Mouse (Mus musculus) T-helper 1 cell (primary cell): ENCODE measurements at regions not wholly inside any gene's neighbourhood (a gene's known extent, or its start where the extent isn't known, plus 50 kb on each side); places are given as distances from the start of the nearest gene placed in this dataset.

Source experiments
- in situ Hi-C: fragments of 300-600 bp; cut with MboI, MseI; formaldehyde crosslinking; loops from one replicate; pipeline ENCODE4 v1.15.1; 2025; ENCODE audit warnings: high pct_unique_total_duplicates

DNA sequence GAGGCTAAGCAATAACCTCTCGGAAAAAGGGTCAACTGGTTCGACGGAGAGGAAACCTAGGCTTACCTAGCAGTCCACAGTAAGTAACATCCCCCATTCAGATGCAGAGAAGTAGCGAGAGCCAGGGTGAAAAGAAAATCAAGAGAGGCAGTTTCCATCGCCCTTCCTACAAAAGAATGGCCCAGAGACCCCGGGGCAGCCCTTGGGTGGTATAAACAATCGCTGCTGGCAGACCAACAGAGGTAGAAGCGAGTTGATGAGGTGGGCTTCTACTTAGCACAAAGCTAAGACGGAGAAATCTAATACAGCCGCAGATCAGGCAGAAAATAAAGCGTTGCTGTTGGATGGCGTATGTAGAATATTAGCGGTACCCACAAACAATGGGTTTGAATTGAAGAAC is 57.8 kb upstream of the Arl15 start:
- in situ Hi-C loops: no loop called here

DNA sequence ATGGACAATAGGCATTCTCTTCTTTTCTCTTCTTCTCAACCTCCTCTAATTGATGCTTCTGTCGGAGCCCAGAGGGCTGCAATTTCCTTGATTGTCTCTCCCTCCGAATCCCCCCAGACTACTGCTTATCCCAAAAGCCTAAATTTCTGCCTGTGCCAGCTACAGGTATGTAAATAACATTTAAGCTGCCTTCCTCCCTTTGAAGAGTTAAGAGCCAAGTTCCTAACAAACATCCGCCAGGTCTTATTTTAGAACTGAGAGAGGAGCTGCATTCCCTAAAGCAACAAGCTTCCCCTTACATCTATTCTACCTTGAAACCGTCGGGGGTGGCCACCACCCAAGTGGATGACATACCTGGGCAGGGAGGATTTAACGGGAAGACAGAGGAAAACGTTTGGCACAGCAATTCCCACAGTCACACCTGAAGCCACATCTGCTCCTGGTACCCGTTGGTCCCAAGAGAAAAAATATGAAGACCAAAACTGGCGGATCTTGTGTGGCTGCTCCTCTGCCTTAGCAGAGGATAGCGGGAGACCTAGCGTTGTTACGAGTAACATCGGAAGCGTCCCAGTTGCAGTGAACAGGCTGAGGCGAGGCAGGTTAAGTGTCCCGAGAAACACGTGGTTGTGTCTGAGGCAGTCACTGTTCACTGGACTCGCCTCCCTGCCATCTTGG is 58.6 kb upstream of the Arl15 start:
- in situ Hi-C loops: no loop called here

DNA sequence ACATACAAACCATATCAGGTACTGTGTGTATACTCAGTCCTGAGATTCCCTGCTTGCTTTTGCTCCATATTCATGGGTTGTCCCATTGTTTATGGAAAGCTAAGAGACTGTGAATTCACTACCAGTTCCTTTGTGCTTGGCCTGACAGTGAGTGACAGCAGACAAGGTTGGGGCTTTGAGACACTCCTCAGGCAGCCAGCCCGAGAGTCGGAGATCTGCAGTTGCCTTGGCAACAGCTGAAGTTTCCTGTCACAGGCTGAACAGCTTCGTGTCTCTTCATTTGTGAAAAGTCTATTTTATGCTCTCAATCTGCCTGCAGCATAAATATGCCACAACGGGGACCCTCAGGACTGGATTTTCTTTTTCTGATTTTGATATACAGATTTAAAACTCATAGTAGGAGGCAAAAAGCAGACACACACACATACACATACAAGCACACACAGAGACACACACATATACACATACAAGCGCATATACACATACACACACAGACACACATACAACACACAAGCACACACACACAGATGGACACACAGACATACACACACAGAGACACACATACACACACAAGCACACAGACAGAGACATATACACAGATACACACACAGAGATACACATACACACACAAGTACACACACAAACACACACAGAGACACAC is 60.0 kb upstream of the Arl15 start:
- in situ Hi-C loops: no loop called here

DNA sequence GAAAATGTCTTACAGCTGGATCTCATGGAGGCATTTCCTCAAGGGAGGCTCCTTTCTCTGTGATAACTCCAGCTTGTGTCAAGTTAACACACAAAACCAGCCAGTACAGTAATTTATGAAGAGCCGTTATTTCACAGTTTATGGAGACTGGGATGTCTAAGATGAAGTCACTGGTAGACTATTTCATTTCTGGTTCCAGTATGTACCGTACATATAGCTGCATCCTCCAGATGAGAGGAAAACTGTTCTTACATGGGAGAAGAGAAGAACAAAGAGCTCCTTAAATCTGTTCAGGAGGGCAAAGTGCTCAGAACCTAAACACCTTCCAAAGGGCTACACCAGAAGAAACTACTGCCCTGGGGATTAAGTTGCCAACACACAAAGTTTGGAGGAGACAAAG is 60.6 kb upstream of the Arl15 start:
- in situ Hi-C loops: no loop called here

DNA sequence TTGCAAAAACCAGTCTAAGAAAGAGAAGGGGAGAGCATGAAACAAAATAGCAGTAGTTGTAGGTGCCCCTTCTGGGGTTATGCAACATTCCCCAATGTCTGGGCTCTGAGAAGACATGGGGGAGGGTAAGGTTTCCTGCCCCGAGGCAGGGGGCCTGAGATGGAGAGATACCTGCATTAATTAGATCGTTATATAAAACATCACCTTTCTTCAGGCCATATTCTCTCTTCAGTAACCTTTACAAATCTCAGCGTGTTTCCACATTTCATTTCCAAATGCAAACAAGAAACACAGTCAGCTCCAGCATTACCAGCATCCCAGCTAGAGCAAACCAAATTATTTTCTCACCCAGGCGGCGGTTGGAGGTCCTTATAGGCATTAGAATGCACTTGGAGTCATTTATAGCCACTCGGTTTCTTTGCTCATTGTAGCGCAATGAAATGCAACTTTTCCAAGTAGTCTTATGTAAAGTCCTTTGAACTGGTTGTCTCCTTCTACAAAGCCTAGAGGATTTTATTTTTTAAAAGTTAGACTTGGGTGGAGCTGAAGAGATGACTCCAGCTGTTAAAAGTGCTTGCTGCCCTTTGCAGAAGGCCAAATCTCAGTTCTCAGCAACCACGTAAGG is 63.4 kb upstream of the Arl15 start:
- in situ Hi-C loops: no loop called here

- in situ Hi-C loops: no loop called here
These were observed 64.1 kb upstream of the Arl15 start for GRCm38 (mm10) chr13:113730062-113730775.

- in situ Hi-C loops: no loop called here
These were observed 64.7 kb upstream of the Arl15 start for GRCm38 (mm10) chr13:113729574-113729973.

DNA sequence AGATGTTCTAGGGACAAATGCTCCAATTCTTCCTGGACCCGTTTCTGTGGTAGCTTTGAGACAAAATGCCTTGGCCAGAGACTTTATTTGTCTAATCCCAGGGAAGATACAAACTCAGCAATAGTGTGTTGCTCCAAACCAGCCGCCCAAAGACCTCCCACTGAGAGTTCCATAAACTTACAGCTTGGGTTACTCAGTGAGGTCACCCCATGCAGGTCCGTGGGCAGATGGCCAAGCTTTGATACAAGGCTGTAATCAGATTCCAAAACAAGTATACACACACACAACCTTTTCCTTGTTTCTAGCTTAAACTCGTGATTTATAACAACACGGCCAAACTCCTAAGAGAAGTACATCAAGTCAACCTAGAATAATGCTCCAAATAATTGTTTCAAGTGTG is 64.6 kb upstream of the Hspb3 start:
- in situ Hi-C loops: no loop called here

DNA sequence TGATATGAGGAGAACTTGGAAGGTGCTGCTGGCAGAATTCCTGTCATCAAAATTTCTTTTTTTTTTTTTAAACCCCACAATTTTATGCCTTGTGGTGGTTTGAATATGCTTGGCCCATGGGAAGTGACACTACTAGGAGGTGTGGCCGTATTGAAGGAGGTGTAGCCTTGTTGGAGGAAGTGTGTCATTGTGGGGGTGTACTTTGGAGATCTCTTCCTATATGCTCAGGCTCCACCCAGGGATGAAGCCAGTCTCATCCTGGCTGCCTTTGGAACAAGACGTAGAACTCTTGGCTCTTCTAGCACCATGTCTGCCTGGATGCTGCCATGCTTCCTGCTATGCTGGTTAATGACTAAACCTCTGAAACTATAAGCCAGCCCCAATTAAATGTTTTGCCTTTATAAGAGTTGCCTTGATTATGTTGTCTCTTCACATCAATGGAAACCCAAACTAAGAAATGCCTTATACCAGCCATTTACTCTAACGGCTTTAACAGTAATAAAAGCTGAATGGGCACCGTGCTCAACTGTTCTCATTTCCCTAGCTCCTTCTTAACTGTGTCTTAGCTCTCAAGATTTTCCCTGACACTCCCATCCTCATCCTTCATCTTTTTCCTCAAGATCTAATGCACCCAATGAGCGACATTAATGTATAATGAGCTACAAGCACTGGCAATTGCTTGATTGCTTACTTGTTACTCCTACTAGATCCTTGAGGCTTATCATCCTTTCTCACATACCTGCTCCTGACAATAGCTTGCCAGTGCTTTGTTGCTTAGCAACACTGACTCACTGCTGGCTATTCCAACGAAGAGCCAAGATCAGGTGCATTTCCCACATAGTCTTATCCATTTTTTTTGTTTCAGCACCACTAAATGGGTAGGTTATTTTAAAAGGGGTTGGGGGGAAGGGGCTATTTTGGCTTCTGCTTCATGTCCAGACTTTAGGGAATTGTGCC is 61.7 kb upstream of the Hspb3 start:
- in situ Hi-C loops: no loop called here

DNA sequence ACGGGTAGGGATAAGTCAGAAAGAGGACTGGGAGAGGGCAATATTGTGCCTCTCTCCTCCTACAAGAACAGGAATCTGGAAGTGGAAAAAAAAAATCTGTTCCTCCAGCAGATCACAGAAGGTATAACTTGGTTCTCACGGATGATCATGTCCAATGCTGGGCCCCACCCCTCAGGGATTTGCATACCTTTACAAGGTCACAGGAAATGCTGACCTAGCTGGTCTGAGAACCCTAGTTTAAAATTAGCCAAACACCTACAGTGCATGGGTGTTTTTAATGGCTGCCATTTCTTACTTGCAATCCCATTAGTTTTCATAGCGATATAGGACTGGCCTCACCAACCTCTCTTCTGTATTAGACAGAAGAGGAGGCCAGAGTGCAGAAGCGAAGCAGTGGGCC is 51.8 kb upstream of the Hspb3 start:
- in situ Hi-C loops: loop anchor here (10.0 kb wide), 1 partner anchor 400 kb away; no protein-coding TSS in a partner anchor

GRCm38 (mm10) chr13:113713844-113714243 is 50.4 kb upstream of the Hspb3 start:
- in situ Hi-C loops: loop anchor here (10.0 kb wide), 1 partner anchor 401 kb away; no protein-coding TSS in a partner anchor
